ENCODE assay signal across 8 mouse cellular contexts in the genomic region with DNA sequence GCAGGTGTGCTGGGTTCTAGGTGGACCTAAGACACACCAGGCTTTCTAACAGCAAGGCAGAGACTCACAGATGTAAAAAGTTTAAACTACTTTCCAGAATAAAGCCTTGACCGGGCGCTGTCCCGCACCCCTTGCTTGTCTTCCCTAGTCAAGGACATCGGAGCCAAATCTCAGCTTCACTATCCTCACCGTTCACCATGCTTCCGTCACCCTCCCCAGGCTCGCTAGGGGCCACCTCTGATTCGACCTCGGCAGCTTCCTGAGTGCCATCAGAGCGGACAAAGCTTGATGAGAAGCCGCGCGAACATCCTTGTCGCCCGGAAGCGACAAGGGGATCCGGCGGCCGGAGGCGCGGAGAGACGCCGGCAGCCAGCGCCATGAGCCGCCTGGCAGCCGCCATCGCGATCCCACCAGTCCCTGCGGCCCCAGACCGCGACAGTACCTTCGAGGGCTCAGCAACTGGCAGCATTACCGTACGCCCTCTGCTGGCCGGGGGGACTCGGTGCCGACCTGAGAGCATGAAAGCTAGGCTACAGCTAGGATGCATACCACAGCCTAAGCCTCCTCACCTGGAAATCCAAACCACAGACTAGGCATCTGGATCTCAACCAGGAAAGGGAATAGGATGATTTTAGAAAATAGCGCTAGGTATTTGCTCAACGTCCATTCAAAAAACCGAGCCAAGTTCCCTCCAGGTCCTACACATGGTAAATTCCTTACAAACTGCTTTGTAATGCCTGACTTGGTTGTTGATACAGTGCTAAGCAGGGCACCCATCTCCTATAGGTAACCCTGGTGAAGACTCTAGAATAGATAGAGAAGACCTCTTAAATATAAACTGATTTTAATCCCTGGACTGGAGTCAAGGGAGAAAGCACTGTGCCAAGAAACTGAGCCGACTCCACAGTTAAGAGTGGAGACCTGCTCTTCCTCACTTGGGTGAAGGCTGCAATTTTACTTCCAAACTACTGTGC. TPM values are rescaled to one million over a fixed set of nuclear protein-coding genes. Genes with fewer than 3 reads are reported as not detected.
DNase-seq lines count a peak whose midpoint lies in the region; ATAC-seq and TF ChIP-seq lines count a peak whose summit lies in the region.

No protein-coding gene starts in this region.

- WGBS in forebrain, embryonic 13.5 days = 4% methylated on average over 41 of the region's 41 CpGs
- 3% methylated on average over 41 of the region's 41 CpGs for WGBS in neural tube, embryonic 15.5 days

- peak overlapping the region; percentile 87 for H3K4me2 ChIP-seq in forebrain, embryonic 13.5 days
- peak overlapping the region; percentile 79 for H3K4me2 ChIP-seq in neural tube, embryonic 15.5 days

- H3K4me1 ChIP-seq in ES-Bruce4 (ENCODE audit: control insufficient read depth, insufficient read depth, low read length) = no peaks in the 10 kb centered on the region
- peaks cover 8% of the 10 kb centered on the region for H3K4me1 ChIP-seq in forebrain, embryonic 13.5 days
- peaks cover 11% of the 10 kb centered on the region for H3K4me1 ChIP-seq in neural tube, embryonic 15.5 days

- no peak overlapping the region for H3K27ac ChIP-seq in ES-Bruce4 (ENCODE audit: insufficient read depth, low read length)
- H3K27ac ChIP-seq in forebrain, embryonic 13.5 days = no peak overlapping the region
- H3K27ac ChIP-seq in neural tube, embryonic 15.5 days (replicated peaks) = peak overlapping the region; percentile 62

- TF ChIP-seq CTCF in ES-Bruce4 (IDR thresholded peaks at IDR 0.05; ENCODE audit: low read depth, low read length) = peak; percentile 99

- peak; percentile 50 for TF ChIP-seq POLR2A in ES-Bruce4 (IDR thresholded peaks at IDR 0.05; ENCODE audit: insufficient read depth, low read length)

- H3K4me3 ChIP-seq in ES-Bruce4 (ENCODE audit: low read depth, low read length) = peak overlapping the region; percentile 94
- peak overlapping the region; percentile 89 for H3K4me3 ChIP-seq in forebrain, embryonic 13.5 days
- H3K4me3 ChIP-seq in neural tube, embryonic 15.5 days (replicated peaks) = peak overlapping the region; percentile 95

- H3K27me3 ChIP-seq in ES-Bruce4 (ENCODE audit: control insufficient read depth, insufficient read depth, low read length, poor library complexity, severe bottlenecking) = no peaks in the 10 kb centered on the region
- no peaks in the 10 kb centered on the region for H3K27me3 ChIP-seq in forebrain, embryonic 13.5 days
- H3K27me3 ChIP-seq in neural tube, embryonic 15.5 days (replicated peaks) = no peaks in the 10 kb centered on the region

- peaks cover 19% of the 10 kb centered on the region for H3K36me3 ChIP-seq in ES-Bruce4 (ENCODE audit: control insufficient read depth, insufficient read depth, low read length, poor library complexity, severe bottlenecking)
- H3K36me3 ChIP-seq in forebrain, embryonic 13.5 days (ENCODE audit: poor library complexity, severe bottlenecking) = peaks cover 86% of the 10 kb centered on the region
- H3K36me3 ChIP-seq in neural tube, embryonic 15.5 days = peaks cover 77% of the 10 kb centered on the region

- DNase-seq in heart, postnatal 14 days = peak; percentile 93 to 97
- peak; percentile 93 for DNase-seq in layer of hippocampus, adult 11-12 months (ENCODE audit: low spot score)
- DNase-seq in lung, adult 18-20 months = peak; percentile 89 to 93
- peak; percentile 90 for DNase-seq in testis, postnatal 14 days (ENCODE audit: low spot score)

- intact Hi-C loops in heart, postnatal 14 days (cut with DNase I) = no loop called here

- H3K9me3 ChIP-seq in ES-Bruce4 (replicated peaks; ENCODE audit: control insufficient read depth, insufficient read depth, low read length, poor library complexity, severe bottlenecking) = no peaks in the 10 kb centered on the region
- H3K9me3 ChIP-seq in forebrain, embryonic 13.5 days (replicated peaks) = no peaks in the 10 kb centered on the region
- no peaks in the 10 kb centered on the region for H3K9me3 ChIP-seq in neural tube, embryonic 15.5 days (replicated peaks)

- ATAC-seq in cerebellum, adult (ENCODE audit: insufficient number of reproducible peaks, low FRiP score, low TSS enrichment) = peak; percentile 94
- peak; percentile 96 for ATAC-seq in forebrain, embryonic 13.5 days
- peak; percentile 95 for ATAC-seq in neural tube, embryonic 15.5 days (ENCODE audit: low FRiP score)

- H3K9ac ChIP-seq in ES-Bruce4 (ENCODE audit: low read depth, poor library complexity, severe bottlenecking) = peak overlapping the region; percentile 96
- peak overlapping the region; percentile 94 for H3K9ac ChIP-seq in forebrain, embryonic 13.5 days
- peak overlapping the region; percentile 87 for H3K9ac ChIP-seq in neural tube, embryonic 15.5 days (replicated peaks)

- peak; percentile 47; the same call in 1 of the 2 replicates for TF ChIP-seq EP300 in ES-Bruce4 (IDR thresholded peaks at IDR 0.05; ENCODE audit: insufficient read depth, low read depth, low read length)

RNA-seq across cellular contexts. Expression of a gene that starts 16.6 kb away (rescaled TPM):
- 208 and 220 TPM in 2 replicates for polyA plus RNA-seq in ES-Bruce4 (2011; ENCODE audit: insufficient read depth, insufficient read length, low read depth, missing spikeins)
- polyA plus RNA-seq in forebrain, embryonic 13.5 days (2015; fragmentation: Nextera tagmentation; extraction: Ambion mirVana) = 181 and 186 TPM in 2 replicates
- total RNA-seq in heart, postnatal 14 days (2021) = 10 to 100 TPM; 27.7 to 30.6 TPM
- polyA plus RNA-seq in neural tube, embryonic 15.5 days (2015; fragmentation: Nextera tagmentation; extraction: Ambion mirVana) = 67.0 and 78.6 TPM in 2 replicates

RNA-seq across cellular contexts. Expression of a gene that starts 16.7 kb away (rescaled TPM):
- 108 and 140 TPM in 2 replicates for polyA plus RNA-seq in ES-Bruce4 (2011; ENCODE audit: insufficient read depth, insufficient read length, low read depth, missing spikeins)
- 206 and 217 TPM in 2 replicates for polyA plus RNA-seq in forebrain, embryonic 13.5 days (2015; fragmentation: Nextera tagmentation; extraction: Ambion mirVana)
- total RNA-seq in heart, postnatal 14 days (2021) = 10 to 100 TPM; 56.8 to 71.3 TPM
- 162 and 163 TPM in 2 replicates for polyA plus RNA-seq in neural tube, embryonic 15.5 days (2015; fragmentation: Nextera tagmentation; extraction: Ambion mirVana)
